Mouse (Mus musculus) limb, embryonic 13.5 days (tissue): Measurements from ENCODE around the gene Inpp5k. TPM values are rescaled to one million over a fixed set of nuclear protein-coding genes. Genes with fewer than 3 reads are reported as not detected.
"Not testable (repeated sequence)": the region's sequence is repeated elsewhere in the genome, so short reads cannot be mapped to it uniquely, and the experiment has no call there.

Source experiments
- ATAC-seq: fragments of 200-750 bp; cut with Nextera tagmentation; 2 replicates; pipeline ENCODE4 v1.8.0; 2017; ENCODE audit warnings: low read depth, moderate number of reproducible peaks, moderate TSS enrichment; ENCODE audit not compliant: low FRiP score
- H3K27ac ChIP-seq: fragments of 300-500 bp; sonication (generic); 2 replicates; pipeline ENCODE4 v1.5.1; 2015; ENCODE audit warnings: inconsistent platforms, mild to moderate bottlenecking, moderate library complexity
- H3K27me3 ChIP-seq: fragments of 300-500 bp; sonication (generic); 2 replicates; pipeline ENCODE4 v1.6.1; 2015; ENCODE audit warnings: mild to moderate bottlenecking, inconsistent platforms
- H3K36me3 ChIP-seq: fragments of 300-500 bp; sonication (generic); 2 replicates; pipeline ENCODE4 v1.6.1; 2015; ENCODE audit warnings: inconsistent platforms, mild to moderate bottlenecking, moderate library complexity
- H3K4me1 ChIP-seq: fragments of 300-500 bp; sonication (generic); 2 replicates; pipeline ENCODE4 v1.6.1; 2015; ENCODE audit warnings: inconsistent platforms
- H3K4me2 ChIP-seq: fragments of 300-500 bp; sonication (generic); replicated peaks from 2 replicates; pipeline ENCODE4 v1.6.1; 2015; ENCODE audit warnings: inconsistent platforms, mild to moderate bottlenecking, moderate library complexity
- H3K4me3 ChIP-seq: fragments of 300-500 bp; sonication (generic); 2 replicates; pipeline ENCODE4 v1.5.1; 2015; ENCODE audit warnings: moderate library complexity, mild to moderate bottlenecking, inconsistent platforms
- H3K9ac ChIP-seq: fragments of 300-500 bp; sonication (generic); 2 replicates; pipeline ENCODE4 v1.6.1; 2015; ENCODE audit warnings: mild to moderate bottlenecking, inconsistent platforms
- H3K9me3 ChIP-seq: fragments of 300-500 bp; sonication (generic); 2 replicates; pipeline ENCODE4 v1.6.1; 2016; ENCODE audit warnings: inconsistent platforms
- WGBS: fragments of 180-500 bp; shearing (Covaris S2); methylation state at CpG from one replicate; pipeline ENCODE4 v1.1.7; 2015; 5-methylcytosine and 5-hydroxymethylcytosine counted together
- polyA plus RNA-seq: library from polyadenylated mRNA; unstranded; fragments of >200 nt; fragmentation: Nextera tagmentation; extraction: Ambion mirVana; gene quantifications from 2 replicates; pipeline ENCODE4 v1.2.1, GENCODE M21; 2015

Inpp5k gene
- polyA plus RNA-seq, 1 experiment from 2014 or later = 21.1 TPM

DNA sequence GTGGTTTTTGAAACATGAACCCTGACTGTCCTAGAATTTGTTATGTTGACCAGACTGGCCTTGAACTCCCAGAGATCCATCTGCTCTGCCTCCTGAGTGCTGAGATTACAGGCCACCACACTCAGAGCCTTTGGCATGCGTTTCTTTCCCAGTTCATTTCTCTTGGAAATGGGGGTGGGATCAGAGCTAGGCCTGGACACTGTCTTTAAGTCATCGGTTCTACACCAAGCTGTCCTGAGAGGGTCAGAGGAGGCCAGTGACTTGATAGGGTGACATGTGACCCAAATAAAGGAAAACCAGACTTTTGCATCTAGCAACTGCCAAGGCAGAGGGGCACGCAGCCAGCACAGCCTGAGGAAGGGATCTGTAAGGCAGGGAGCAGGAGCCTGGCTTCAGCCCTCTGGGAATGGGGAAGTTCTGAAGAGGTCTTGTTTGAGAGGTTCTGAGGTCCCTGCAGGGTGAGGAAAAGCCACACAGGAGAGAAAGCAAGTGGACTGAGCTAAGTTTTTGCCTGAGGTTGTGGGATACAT is 34.0 kb upstream of the Inpp5k start:
- peaks cover 91% of the 10 kb centered on the region for H3K36me3 ChIP-seq
- no peak for ATAC-seq

DNA sequence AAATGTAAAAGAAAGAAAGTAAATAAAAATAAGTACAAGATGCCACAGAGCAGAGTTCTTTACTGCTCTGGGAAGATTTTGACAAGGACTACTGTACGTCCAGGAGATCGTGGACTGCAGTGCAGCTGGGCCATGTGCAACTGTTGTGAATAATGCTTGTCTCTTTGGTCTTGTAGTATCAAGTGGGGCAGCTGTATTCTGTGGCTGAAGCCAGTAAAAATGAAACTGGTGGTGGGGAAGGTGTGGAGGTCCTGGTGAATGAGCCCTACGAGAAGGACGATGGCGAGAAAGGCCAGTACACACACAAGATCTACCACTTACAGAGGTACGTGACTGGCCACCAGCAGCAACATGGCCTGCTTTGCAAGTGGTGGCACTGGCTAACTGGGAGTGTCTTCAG is 32.8 kb upstream of the Inpp5k start:
- WGBS = 91% methylated on average over 6 of the region's 6 CpGs
- ATAC-seq = no peak

More for the DNA sequence above, 34.0 kb upstream of the Inpp5k start:
- H3K4me2 ChIP-seq = no peak overlapping the region
- no peak overlapping the region for H3K4me3 ChIP-seq
- H3K9ac ChIP-seq = no peak overlapping the region
- H3K4me1 ChIP-seq = no peaks in the 10 kb centered on the region
- no peaks in the 10 kb centered on the region for H3K27me3 ChIP-seq
- 83% methylated on average over 3 of the region's 3 CpGs for WGBS
- no peak overlapping the region for H3K27ac ChIP-seq
- no peaks in the 10 kb centered on the region for H3K9me3 ChIP-seq

DNA sequence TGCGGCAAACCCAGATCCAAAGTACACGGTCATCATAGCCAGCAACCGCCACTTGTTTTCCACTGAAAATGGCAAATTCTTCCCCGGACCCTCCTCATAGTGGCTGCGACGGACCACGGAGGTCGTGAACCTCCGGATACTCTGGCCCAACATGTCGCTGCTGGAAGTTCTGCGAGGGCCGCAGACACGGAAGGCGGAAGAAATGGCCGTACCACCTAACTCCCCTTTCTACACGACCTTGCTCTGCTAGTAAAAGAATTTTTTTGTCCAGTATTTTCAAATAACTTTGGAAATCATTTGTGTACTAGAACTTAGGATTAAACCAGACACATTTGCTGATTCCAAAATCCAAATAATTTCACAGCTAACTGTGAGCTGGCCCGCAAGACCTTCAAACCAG is 31.0 kb upstream of the Inpp5k start:
- H3K27me3 ChIP-seq, H3K4me1 ChIP-seq, H3K9me3 ChIP-seq, H3K9ac ChIP-seq, ATAC-seq, H3K4me3 ChIP-seq, H3K27ac ChIP-seq, H3K4me2 ChIP-seq: not testable (repeated sequence)
- H3K36me3 ChIP-seq = peaks cover 89% of the 10 kb centered on the region
- 95% methylated on average over 17 of the region's 17 CpGs for WGBS

More for the DNA sequence above, 32.8 kb upstream of the Inpp5k start:
- no peaks in the 10 kb centered on the region for H3K9me3 ChIP-seq
- no peaks in the 10 kb centered on the region for H3K27me3 ChIP-seq
- H3K36me3 ChIP-seq = peaks cover 92% of the 10 kb centered on the region
- no peak overlapping the region for H3K4me2 ChIP-seq
- H3K27ac ChIP-seq = no peak overlapping the region
- H3K4me3 ChIP-seq = no peak overlapping the region
- no peaks in the 10 kb centered on the region for H3K4me1 ChIP-seq
- no peak overlapping the region for H3K9ac ChIP-seq

DNA sequence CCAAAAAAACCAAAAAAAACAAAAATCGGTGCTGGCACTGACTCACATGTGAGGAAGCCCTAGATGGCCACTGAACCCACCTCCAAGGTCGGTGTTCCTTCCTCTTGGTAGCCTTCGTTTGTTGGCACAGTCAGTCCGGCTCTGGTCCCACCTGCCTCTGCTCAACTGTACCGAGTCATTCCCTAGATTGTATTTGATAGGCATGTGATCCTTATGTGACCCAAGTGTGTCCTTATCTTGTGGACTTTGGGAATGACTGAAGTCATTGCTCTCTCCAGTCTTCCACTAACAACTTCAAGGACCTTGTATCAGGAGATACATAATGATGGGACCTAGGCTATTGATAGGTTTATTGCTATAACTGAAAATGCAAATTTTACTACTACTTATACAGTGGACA is 26.0 kb upstream of the Inpp5k start:
- WGBS = 88% methylated on average over 5 of the region's 5 CpGs
- H3K4me1 ChIP-seq = no peaks in the 10 kb centered on the region
- no peak for ATAC-seq
- H3K9ac ChIP-seq = no peak overlapping the region
- no peaks in the 10 kb centered on the region for H3K27me3 ChIP-seq
- H3K4me3 ChIP-seq = no peak overlapping the region
- H3K27ac ChIP-seq = no peak overlapping the region
- no peaks in the 10 kb centered on the region for H3K9me3 ChIP-seq
- peaks cover 91% of the 10 kb centered on the region for H3K36me3 ChIP-seq
- no peak overlapping the region for H3K4me2 ChIP-seq

GRCm38 (mm10) chr11:75605318-75605717 is 25.5 kb upstream of the Inpp5k start:
- H3K9ac ChIP-seq = no peak overlapping the region
- H3K4me1 ChIP-seq = no peaks in the 10 kb centered on the region
- H3K27ac ChIP-seq = no peak overlapping the region
- H3K4me3 ChIP-seq = no peak overlapping the region
- no peaks in the 10 kb centered on the region for H3K9me3 ChIP-seq
- ATAC-seq = no peak
- peaks cover 91% of the 10 kb centered on the region for H3K36me3 ChIP-seq
- 54% methylated on average over 1 of the region's 1 CpGs for WGBS
- no peaks in the 10 kb centered on the region for H3K27me3 ChIP-seq
- H3K4me2 ChIP-seq = no peak overlapping the region

DNA sequence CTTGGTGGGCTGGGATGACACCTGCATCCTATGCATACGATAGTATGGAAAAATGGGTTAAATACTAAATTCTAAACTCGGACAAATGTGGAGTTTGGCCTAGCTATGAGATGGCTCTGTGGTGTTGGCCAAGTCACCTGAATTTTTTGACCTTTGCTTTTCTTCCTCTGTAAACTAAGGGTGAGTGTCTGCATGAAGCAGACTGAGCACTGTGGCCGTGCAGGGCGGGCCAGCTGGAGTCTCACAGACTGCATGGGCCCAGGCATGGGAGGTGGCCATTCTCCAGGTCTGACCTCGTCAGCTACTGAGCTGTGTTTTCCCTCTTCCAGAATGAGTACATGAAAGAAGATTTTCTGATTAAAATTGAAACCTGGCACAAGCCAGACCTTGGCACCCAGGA is 22.0 kb upstream of the Inpp5k start:
- 89% methylated on average over 5 of the region's 5 CpGs for WGBS
- no peak for ATAC-seq
- Histone ChIP-seq H3K9ac (no peak overlapping the region), H3K9me3 (no peaks in the 10 kb centered on the region), H3K27me3 (no peaks in the 10 kb centered on the region), H3K4me2 (no peak overlapping the region), H3K27ac (no peak overlapping the region), H3K4me3 (no peak overlapping the region), H3K36me3 (peaks cover 85% of the 10 kb centered on the region), H3K4me1 (no peaks in the 10 kb centered on the region)

DNA sequence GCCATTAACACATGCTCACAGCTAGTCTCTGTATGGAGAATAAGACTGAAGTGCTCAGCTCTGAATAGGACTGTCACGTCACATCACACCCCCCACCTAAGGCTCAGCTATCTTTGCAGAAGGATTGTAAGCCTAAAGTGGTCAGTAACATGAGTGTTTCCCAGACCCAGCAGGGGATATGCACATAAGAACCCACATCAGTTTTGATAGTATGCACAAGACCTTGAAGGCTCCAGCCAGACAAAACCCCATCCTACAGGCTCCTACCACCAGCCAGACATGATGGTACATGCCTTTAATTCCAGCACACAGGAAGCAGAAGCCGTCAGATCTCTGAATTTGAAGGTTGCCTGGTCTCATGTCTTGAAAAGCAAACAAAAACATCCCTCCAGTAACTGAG is 20.8 kb upstream of the Inpp5k start:
- Histone ChIP-seq H3K27ac (no peak overlapping the region), H3K4me3 (no peak overlapping the region), H3K4me2 (no peak overlapping the region), H3K9me3 (no peaks in the 10 kb centered on the region), H3K9ac (no peak overlapping the region), H3K27me3 (no peaks in the 10 kb centered on the region), H3K36me3 (peaks cover 85% of the 10 kb centered on the region), H3K4me1 (no peaks in the 10 kb centered on the region)
- ATAC-seq = no peak
- WGBS = 83% methylated on average over 2 of the region's 2 CpGs

- Histone ChIP-seq H3K27me3 (no peaks in the 10 kb centered on the region), H3K9ac (no peak overlapping the region), H3K4me3 (no peak overlapping the region), H3K4me1 (no peaks in the 10 kb centered on the region), H3K9me3 (no peaks in the 10 kb centered on the region), H3K27ac (no peak overlapping the region), H3K4me2 (no peak overlapping the region), H3K36me3 (peaks cover 82% of the 10 kb centered on the region)
- 100% methylated on average over 1 of the region's 1 CpGs for WGBS
- no peak for ATAC-seq
Measured at GRCm38 (mm10) chr11:75614769-75615168, 16.0 kb upstream of the Inpp5k start.

DNA sequence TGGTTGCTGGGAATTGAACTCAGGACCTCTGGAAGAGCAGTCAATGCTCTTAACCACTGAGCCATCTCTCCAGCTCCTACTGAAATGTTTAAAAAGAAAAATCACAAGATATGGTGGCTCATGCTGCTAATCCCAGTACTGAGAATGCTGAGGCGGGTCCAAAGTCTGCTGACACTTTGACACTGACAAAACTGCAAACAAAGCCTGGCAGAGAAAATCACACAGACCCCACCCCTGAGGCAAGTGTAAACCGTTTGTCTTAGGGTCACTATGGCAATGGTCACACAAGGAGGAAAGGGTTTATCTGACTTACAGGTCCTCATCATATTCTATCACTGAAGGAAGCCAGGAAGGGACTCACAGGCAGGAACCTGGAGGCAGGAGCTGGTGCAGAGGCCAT is 15.2 kb upstream of the Inpp5k start:
- WGBS = 88% methylated on average over 2 of the region's 2 CpGs
- Histone ChIP-seq H3K9me3 (no peaks in the 10 kb centered on the region), H3K9ac (no peak overlapping the region), H3K27me3 (no peaks in the 10 kb centered on the region), H3K36me3 (peaks cover 82% of the 10 kb centered on the region), H3K27ac (no peak overlapping the region), H3K4me3 (no peak overlapping the region), H3K4me2 (no peak overlapping the region), H3K4me1 (no peaks in the 10 kb centered on the region)
- no peak for ATAC-seq

DNA sequence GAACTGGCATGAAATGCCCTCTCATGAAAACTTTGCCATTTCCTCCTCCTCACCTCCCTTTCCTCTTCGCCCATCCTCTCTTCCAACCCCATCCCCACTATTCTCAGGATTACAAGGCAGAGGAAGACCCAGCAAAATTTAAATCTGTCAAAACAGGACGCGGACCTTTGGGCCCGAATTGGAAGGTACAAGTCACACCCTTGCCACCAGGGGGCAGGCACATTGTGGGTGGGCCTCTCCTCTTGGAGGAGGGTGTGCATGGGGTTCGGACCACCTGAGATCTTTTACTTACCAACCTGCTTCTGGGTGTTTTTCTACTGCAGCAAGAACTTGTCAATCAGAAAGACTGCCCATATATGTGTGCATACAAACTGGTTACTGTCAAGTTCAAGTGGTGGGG is 11.7 kb upstream of the Inpp5k start:
- no peaks in the 10 kb centered on the region for H3K9me3 ChIP-seq
- H3K27me3 ChIP-seq = no peaks in the 10 kb centered on the region
- H3K36me3 ChIP-seq = peaks cover 85% of the 10 kb centered on the region
- no peak for ATAC-seq
- H3K4me2 ChIP-seq = no peak overlapping the region
- no peak overlapping the region for H3K27ac ChIP-seq
- 83% methylated on average over 5 of the region's 5 CpGs for WGBS
- no peak overlapping the region for H3K4me3 ChIP-seq
- H3K4me1 ChIP-seq = no peaks in the 10 kb centered on the region
- H3K9ac ChIP-seq = no peak overlapping the region

DNA sequence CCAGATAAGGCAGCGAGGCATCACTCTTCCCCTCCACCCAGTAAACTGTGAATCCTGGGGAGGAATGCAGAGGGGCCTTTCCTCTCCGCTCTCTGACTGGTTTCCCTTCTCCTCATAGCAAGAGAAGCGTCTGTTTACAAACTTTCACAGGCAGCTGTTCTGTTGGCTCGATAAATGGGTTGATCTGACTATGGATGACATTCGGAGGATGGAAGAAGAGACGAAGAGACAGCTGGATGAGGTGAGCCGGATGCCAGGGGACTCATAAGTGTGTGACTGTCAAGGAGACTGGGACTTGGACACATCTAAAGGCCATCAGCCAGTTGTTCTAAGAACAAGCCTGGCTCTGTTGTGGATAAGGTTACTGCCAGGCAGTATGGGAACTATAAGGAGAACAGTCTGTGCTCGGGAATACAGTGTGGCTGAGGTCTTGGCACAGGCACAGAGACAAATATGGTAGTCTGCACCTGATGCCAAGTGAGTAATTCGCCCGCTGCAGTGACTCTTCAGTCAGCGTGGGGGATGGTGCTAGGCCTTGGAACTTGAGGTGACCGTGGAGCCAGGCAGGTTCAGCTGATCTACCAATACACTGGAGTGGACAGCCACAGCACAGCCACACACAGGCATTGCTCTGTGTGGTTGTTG is 10.5 kb upstream of the Inpp5k start:
- Histone ChIP-seq H3K9ac (no peak overlapping the region), H3K4me1 (no peaks in the 10 kb centered on the region), H3K27me3 (no peaks in the 10 kb centered on the region), H3K4me2 (no peak overlapping the region), H3K36me3 (peaks cover 81% of the 10 kb centered on the region), H3K9me3 (no peaks in the 10 kb centered on the region), H3K27ac (no peak overlapping the region), H3K4me3 (no peak overlapping the region)
- no peak for ATAC-seq
- 95% methylated on average over 12 of the region's 12 CpGs for WGBS

DNA sequence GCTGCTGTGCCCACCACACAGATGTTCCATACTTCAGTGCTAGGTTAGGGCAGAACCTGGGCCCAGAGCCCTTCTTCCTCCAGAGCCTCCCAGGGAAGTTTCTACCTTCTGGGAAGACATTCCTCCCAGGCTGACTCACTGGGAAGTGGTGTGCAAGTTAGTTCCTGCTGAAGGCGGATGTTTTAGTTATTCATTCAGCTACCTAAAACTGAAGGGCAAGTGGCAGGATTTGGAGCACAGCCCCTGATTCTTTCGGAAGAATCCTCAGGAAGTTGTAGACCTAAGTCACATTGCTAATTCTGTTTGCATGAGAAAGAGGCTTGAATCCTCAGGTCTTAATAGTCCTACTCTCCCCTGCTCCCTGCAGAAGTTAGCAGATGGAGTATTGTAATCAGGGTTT is 9.4 kb upstream of the Inpp5k start:
- ATAC-seq = no peak
- Histone ChIP-seq H3K9ac (no peak overlapping the region), H3K4me3 (no peak overlapping the region), H3K4me1 (no peaks in the 10 kb centered on the region), H3K27me3 (no peaks in the 10 kb centered on the region), H3K27ac (no peak overlapping the region), H3K36me3 (peaks cover 83% of the 10 kb centered on the region), H3K9me3 (no peaks in the 10 kb centered on the region), H3K4me2 (no peak overlapping the region)
- 88% methylated on average over 2 of the region's 2 CpGs for WGBS
